Mouse (Mus musculus) urinary bladder, postnatal 36 days (tissue): ENCODE measurements around the gene Fam160a1.

ENCODE experiments used
- DNase-seq, 2 experiments: peaks; one replicate each; pipeline ENCODE4 v3.0.0; 2022; ENCODE audit warnings: low spot score in 2 of 2, mixed read lengths in 1 of 2

Gene Fam160a1

GRCm38 (mm10) chr3:85634389-85635125, 182.5 kb downstream of the Fam160a1 start:
- no peak for DNase-seq

- DNase-seq: no peak
Measured at GRCm38 (mm10) chr3:85633733-85634132, 183.4 kb downstream of the Fam160a1 start.

- DNase-seq: peak; percentile 28 to 43
Measured at GRCm38 (mm10) chr3:85629895-85630510, 187.1 kb downstream of the Fam160a1 start.

- no peak for DNase-seq
Measured at GRCm38 (mm10) chr3:85619751-85620150, 197.3 kb downstream of the Fam160a1 start.

GRCm38 (mm10) chr3:85619345-85619744, 197.7 kb downstream of the Fam160a1 start:
- no peak for DNase-seq

GRCm38 (mm10) chr3:85618885-85619284, 198.2 kb downstream of the Fam160a1 start:
- DNase-seq: no peak

- DNase-seq: no peak
Measured at GRCm38 (mm10) chr3:85616389-85616788, 200.7 kb downstream of the Fam160a1 start.
